Mouse (Mus musculus): ENCODE results near the gene Scgb1b20. TPM values are rescaled to one million over a fixed set of nuclear protein-coding genes. Genes with fewer than 3 reads are reported as not detected.

Gene Scgb1b20
- not detected for total RNA-seq (2023)

DNA sequence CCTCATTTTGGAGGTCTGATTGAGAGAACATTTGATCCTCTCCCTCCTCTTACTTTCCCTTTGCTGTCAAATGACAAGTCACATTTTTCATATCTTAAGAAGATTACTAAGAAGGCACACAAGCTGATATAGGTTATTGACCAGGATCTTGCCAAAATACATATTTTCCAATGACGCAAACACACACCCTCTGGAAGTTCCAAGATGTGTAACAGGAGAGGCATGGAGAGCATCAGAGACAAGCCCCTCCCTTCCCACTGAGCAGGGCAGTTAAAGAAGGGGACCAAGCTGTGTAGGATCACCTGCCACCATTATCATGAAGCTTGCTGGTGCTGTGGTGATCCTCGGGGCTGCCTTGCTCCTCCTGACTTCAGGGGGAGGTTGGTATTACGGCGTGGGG, at the start of gene Scgb1b20:
Gene Scgb1b20 (plus strand): TSS at position 301 of the 400 bp plus-strand sequence.

GRCm38 (mm10) chr7:33366222-33366621, 6.8 kb upstream of the Scgb1b20 start, which contains the start of gene Scgb2b20:
Gene Scgb2b20 (minus strand): TSS chr7:33366322.

Other genes starting within 250 kb of the Scgb1b20 start
- gene Scgb2b18, start 199.4 kb upstream of the Scgb1b20 start, total RNA-seq (2023) = not detected
- gene Scgb1b18, start 187.7 kb upstream of the Scgb1b20 start, total RNA-seq (2023) = not detected
- not detected for gene Scgb2b19, start 92.9 kb upstream of the Scgb1b20 start, total RNA-seq (2023)
- gene Scgb1b19, start 85.9 kb upstream of the Scgb1b20 start, total RNA-seq (2023) = not detected
- gene Scgb2b20, start 6.9 kb upstream of the Scgb1b20 start, total RNA-seq (2023) = not detected
- gene Scgb2b21, start 147.2 kb downstream of the Scgb1b20 start, total RNA-seq (2023) = not detected

Data from neutrophil, adult 59 days (primary cell).